In the genomic region with DNA sequence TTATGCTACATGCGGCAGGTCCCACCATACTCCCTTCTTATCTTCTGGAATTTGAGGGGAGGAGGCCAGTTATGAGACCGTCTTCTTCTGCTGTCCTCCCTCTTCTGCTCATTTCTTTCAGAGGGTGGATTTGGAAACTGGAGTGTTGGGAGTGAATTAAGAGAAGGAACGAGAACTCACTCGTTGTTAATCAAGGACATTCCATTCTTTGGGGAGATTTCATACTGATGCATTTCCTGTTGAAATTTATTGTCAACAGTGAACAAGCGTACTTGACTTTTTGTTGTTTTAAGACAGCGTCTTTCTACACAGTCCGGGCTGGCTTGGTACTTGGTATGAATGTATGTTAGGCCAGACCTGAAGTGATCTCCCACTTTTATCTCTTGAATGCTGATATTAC, we compare ENCODE assay signal across 26 mouse cellular contexts. TPM values are rescaled to one million over a fixed set of nuclear protein-coding genes. Genes with fewer than 3 reads are reported as not detected.
A peak's percentile ranks its signal among the peaks of the same experiment; 100 is the strongest.
DNase-seq lines count a peak whose midpoint lies in the region; ATAC-seq and TF ChIP-seq lines count a peak whose summit lies in the region.
"Had no signal": no experiment of that assay in that cellular context is flagged by ENCODE, and none has a peak within 500 bp of the region (broad histone marks: within the 10 kb centered on the region; RNA-seq: fewer than 3 reads in every experiment).

No protein-coding gene starts in this region.

- intact Hi-C loops in heart, adult 2 months (cut with DNase I) = no loop called here

- H3K4me1 ChIP-seq in heart, adult 2 months (ENCODE audit: control insufficient read depth, insufficient read depth, low read length) = peaks cover 2% of the 10 kb centered on the region
- 0 out of 2 replicates have a peak, but pooled peaks cover 4% of the 10 kb centered on the region for H3K4me1 ChIP-seq in kidney, adult 2 months (ENCODE audit: control insufficient read depth, insufficient read depth, low read length)
- no peaks in the 10 kb centered on the region for H3K4me1 ChIP-seq in kidney, embryonic 15.5 days
- H3K4me1 ChIP-seq in lung, postnatal 0 days (ENCODE audit: insufficient read depth, low read depth, low read length) = no peaks in the 10 kb centered on the region
- H3K4me1 ChIP-seq: embryonic facial prominence, embryonic 10.5 days; embryonic facial prominence, embryonic 13.5 days had no signal

- TF ChIP-seq CTCF in heart, adult 2 months (IDR thresholded peaks at IDR 0.05) = no peak
- TF ChIP-seq CTCF in kidney, adult 2 months (conservative IDR thresholded peaks at IDR 0.05; ENCODE audit: insufficient read depth, insufficient read length, low read depth, low read length) = no peak
- no peak for TF ChIP-seq CTCF in lung, postnatal 0 days (IDR thresholded peaks at IDR 0.05)

- H3K36me3 ChIP-seq in heart, adult 2 months (ENCODE audit: control insufficient read depth, insufficient read depth, low read length) = peaks cover 15% of the 10 kb centered on the region
- peaks cover 3% of the 10 kb centered on the region; the same call in 1 of the 2 replicates for H3K36me3 ChIP-seq in kidney, adult 2 months (ENCODE audit: control insufficient read depth, insufficient read depth, low read length)
- H3K36me3 ChIP-seq in kidney, embryonic 15.5 days = peaks cover 54% of the 10 kb centered on the region
- no peaks in the 10 kb centered on the region for H3K36me3 ChIP-seq in lung, postnatal 0 days (ENCODE audit: insufficient read depth, low read length)

- H3K9me3 ChIP-seq in kidney, embryonic 15.5 days (replicated peaks) = no peaks in the 10 kb centered on the region
- H3K9me3 ChIP-seq in lung, postnatal 0 days (ENCODE audit: low read length) = no peaks in the 10 kb centered on the region
- H3K9me3 ChIP-seq: embryonic facial prominence, embryonic 10.5 days; embryonic facial prominence, embryonic 13.5 days; forebrain, embryonic 12.5 days; forebrain, embryonic 15.5 days; heart, embryonic 12.5 days; heart, embryonic 15.5 days had no signal

- no peak for ATAC-seq in kidney, embryonic 15.5 days (replicated peaks; ENCODE audit: low FRiP score)
- peak; percentile 21; the same call in 1 of the 2 replicates for ATAC-seq in lung, postnatal 0 days
- ATAC-seq: activated CD4-positive, CD25-positive, alpha-beta regulatory T cell, adult 4 months; forebrain, embryonic 15.5 days; hindbrain, postnatal 0 days had no signal

- H3K79me2 ChIP-seq in heart, adult 2 months (replicated peaks; ENCODE audit: control insufficient read depth, insufficient read depth, low read length) = peaks cover 7% of the 10 kb centered on the region; the same call in 1 of the 2 replicates

- no peak overlapping the region for H3K9ac ChIP-seq in heart, adult 2 months (ENCODE audit: low read depth, low read length)
- no peak overlapping the region for H3K9ac ChIP-seq in kidney, embryonic 15.5 days
- H3K9ac ChIP-seq in lung, postnatal 0 days (replicated peaks; ENCODE audit: low read depth) = no peak overlapping the region
- H3K9ac ChIP-seq: embryonic facial prominence, embryonic 13.5 days; forebrain, embryonic 12.5 days; forebrain, embryonic 15.5 days; heart, embryonic 12.5 days; heart, embryonic 15.5 days; hindbrain, embryonic 14.5 days had no signal

- no peak for TF ChIP-seq POLR2A in heart, adult 2 months (IDR thresholded peaks at IDR 0.05; ENCODE audit: insufficient read depth, low read depth, low read length)
- TF ChIP-seq POLR2A in kidney, adult 2 months (IDR thresholded peaks at IDR 0.05; ENCODE audit: low read depth, low read length) = no peak

- WGBS in heart, adult 2 months = 69% methylated on average over 7 of the region's 7 CpGs
- 66% methylated on average over 7 of the region's 7 CpGs for WGBS in kidney, adult 2 months
- 73% methylated on average over 7 of the region's 7 CpGs for WGBS in kidney, embryonic 15.5 days
- 53% methylated on average over 7 of the region's 7 CpGs for WGBS in lung, postnatal 0 days

- no peak overlapping the region; the same call in 1 of the 2 replicates for H3K27ac ChIP-seq in heart, adult 2 months
- H3K27ac ChIP-seq in kidney, adult 2 months (ENCODE audit: insufficient read depth, low read depth, low read length) = peak overlapping the region; percentile 74
- H3K27ac ChIP-seq in kidney, embryonic 15.5 days = no peak overlapping the region
- 0 out of 2 replicates have a peak overlapping the region, but pooled peaks have one; percentile 14 for H3K27ac ChIP-seq in lung, postnatal 0 days (ENCODE audit: low read length)
- H3K27ac ChIP-seq: embryonic facial prominence, embryonic 10.5 days; embryonic facial prominence, embryonic 13.5 days; forebrain, embryonic 12.5 days; forebrain, embryonic 15.5 days; heart, embryonic 15.5 days; hindbrain, embryonic 14.5 days; hindbrain, postnatal 0 days had no signal

- DNase-seq in heart, adult 11 months = peak; percentile 70
- no peak for DNase-seq in heart, adult 2 months
- peak; percentile 30 for DNase-seq in kidney, adult 2 months
- DNase-seq in lung, postnatal 0 days (ENCODE audit: low spot score) = peak; percentile 59
- no peak for DNase-seq in lung, postnatal 25 days (ENCODE audit: low spot score)
- DNase-seq: adrenal gland, adult 8-10 months; adrenal gland, postnatal 25 days; cerebellum, adult 11-12 months; cerebellum, adult 8-10 months; cerebellum, postnatal 10 days; cerebellum, postnatal 36 days; embryo, embryonic 11 days; gastrocnemius, postnatal 25 days; heart, postnatal 10 days; heart, postnatal 4 days had no signal

- no peak overlapping the region for H3K4me3 ChIP-seq in heart, adult 2 months
- no peak overlapping the region for H3K4me3 ChIP-seq in kidney, adult 2 months (ENCODE audit: insufficient read depth, low read depth, low read length)
- no peak overlapping the region for H3K4me3 ChIP-seq in kidney, embryonic 15.5 days (replicated peaks)
- no peak overlapping the region for H3K4me3 ChIP-seq in lung, postnatal 0 days (ENCODE audit: low read depth, low read length)
- H3K4me3 ChIP-seq: embryonic facial prominence, embryonic 10.5 days; embryonic facial prominence, embryonic 13.5 days; erythroblast, embryonic 14.5 days; forebrain, embryonic 12.5 days; forebrain, embryonic 15.5 days; heart, embryonic 12.5 days; heart, embryonic 15.5 days had no signal

- no peak overlapping the region for H3K4me2 ChIP-seq in kidney, embryonic 15.5 days
- no peak overlapping the region for H3K4me2 ChIP-seq in lung, postnatal 0 days (replicated peaks; ENCODE audit: low read depth, low read length)
- H3K4me2 ChIP-seq: embryonic facial prominence, embryonic 13.5 days; forebrain, embryonic 12.5 days; forebrain, embryonic 15.5 days; heart, embryonic 12.5 days; heart, embryonic 15.5 days; hindbrain, embryonic 14.5 days had no signal

- no peaks in the 10 kb centered on the region for H3K27me3 ChIP-seq in heart, adult 2 months (ENCODE audit: control insufficient read depth, insufficient read depth, low read length)
- no peaks in the 10 kb centered on the region for H3K27me3 ChIP-seq in kidney, adult 2 months (replicated peaks; ENCODE audit: control insufficient read depth, insufficient read depth, low read length)
- no peaks in the 10 kb centered on the region for H3K27me3 ChIP-seq in kidney, embryonic 15.5 days
- H3K27me3 ChIP-seq in lung, postnatal 0 days (replicated peaks; ENCODE audit: insufficient read depth, low read length) = no peaks in the 10 kb centered on the region
- H3K27me3 ChIP-seq: embryonic facial prominence, embryonic 13.5 days; forebrain, embryonic 12.5 days; forebrain, embryonic 15.5 days; heart, embryonic 12.5 days; heart, embryonic 15.5 days had no signal

- TF ChIP-seq EP300 in heart, adult 2 months (IDR thresholded peaks at IDR 0.05; ENCODE audit: insufficient read depth, low read depth, low read length) = no peak
- TF ChIP-seq EP300 in lung, postnatal 0 days (IDR thresholded peaks at IDR 0.05) = no peak

RNA-seq across cellular contexts. Expression of a gene that starts 26.7 kb away (rescaled TPM):
- 10 to 100 TPM; 20.9 to 22.4 TPM for total RNA-seq in heart, adult 2 months (2021)
- polyA plus RNA-seq in heart, adult 2 months (2012; rRNA removed) = 5.6 and 8.1 TPM in 2 replicates
- 5.3 and 7.1 TPM in 2 replicates for polyA plus RNA-seq in kidney, adult 2 months (2012; rRNA removed)
- 25.7 and 27.1 TPM in 2 replicates for polyA plus RNA-seq in kidney, embryonic 15.5 days (2015; fragmentation: Nextera tagmentation; extraction: Ambion mirVana)
- polyA plus RNA-seq in lung, postnatal 0 days (2015; fragmentation: Nextera tagmentation; extraction: Ambion mirVana) = 16.0 and 17.7 TPM in 2 replicates

Comparison
In these comparisons a context has a peak if more than half of its experiments do, and no peak if none do; other contexts are left out.
1. DNase-seq: peak in heart, adult 11 months (single experiment), kidney, adult 2 months (single experiment) and lung, postnatal 0 days (single experiment); none in heart, adult 2 months (0 of 2) and lung, postnatal 25 days (single experiment).
2. H3K27ac ChIP-seq: peak in kidney, adult 2 months (single experiment) and lung, postnatal 0 days (single experiment); none in heart, adult 2 months (single experiment) and kidney, embryonic 15.5 days (single experiment).